Mouse (Mus musculus): ENCODE results near the gene Arxes1. TPM values are rescaled to one million over a fixed set of nuclear protein-coding genes. Genes with fewer than 3 reads are reported as not detected.
A peak's percentile ranks its signal among the peaks of the same experiment; 100 is the strongest.
"Not testable (repeated sequence)": the region's sequence is repeated elsewhere in the genome, so short reads cannot be mapped to it uniquely, and the experiment has no call there.

Arxes1 gene
- polyA plus RNA-seq, 1 experiment from 2014 or later, result 105 TPM

GRCm38 (mm10) chrX:136043726-136044125, 10.6 kb downstream of the Arxes1 start:
- Histone ChIP-seq H3K27me3 (replicated peaks; ENCODE audit: control insufficient read depth, insufficient read depth, low read length) (no peaks in the 10 kb centered on the region), H3K9me3 (ENCODE audit: control insufficient read depth, low read length) (no peaks in the 10 kb centered on the region), H3K4me1 (replicated peaks; ENCODE audit: control insufficient read depth, insufficient read depth, low read length) (no peaks in the 10 kb centered on the region), H3K36me3 (ENCODE audit: control insufficient read depth, insufficient read depth) (no peaks in the 10 kb centered on the region), H3K4me3 (replicated peaks; ENCODE audit: low read length) (no peak overlapping the region), H3K4me2 (ENCODE audit: low read length) (no peak overlapping the region), H3K9ac (replicated peaks; ENCODE audit: low read depth, low read length) (no peak overlapping the region), H3K27ac (ENCODE audit: low read length) (no peak overlapping the region)
- ATAC-seq, result no peak
- 76% methylated on average over 1 of the region's 1 CpGs for WGBS

- no peaks in the 10 kb centered on the region for H3K36me3 ChIP-seq (ENCODE audit: control insufficient read depth, insufficient read depth)
- H3K9me3 ChIP-seq (ENCODE audit: control insufficient read depth, low read length), result no peaks in the 10 kb centered on the region
- H3K9ac ChIP-seq (replicated peaks; ENCODE audit: low read depth, low read length), result no peak overlapping the region
- no peak overlapping the region for H3K4me2 ChIP-seq (ENCODE audit: low read length)
- no peak overlapping the region for H3K27ac ChIP-seq (ENCODE audit: low read length)
- H3K4me3 ChIP-seq (replicated peaks; ENCODE audit: low read length), result no peak overlapping the region
- peak; percentile 88 for ATAC-seq
- H3K27me3 ChIP-seq (replicated peaks; ENCODE audit: control insufficient read depth, insufficient read depth, low read length), result no peaks in the 10 kb centered on the region
- no peaks in the 10 kb centered on the region for H3K4me1 ChIP-seq (replicated peaks; ENCODE audit: control insufficient read depth, insufficient read depth, low read length)
- 16% methylated on average over 5 of the region's 5 CpGs for WGBS
These were observed 14.4 kb downstream of the Arxes1 start for GRCm38 (mm10) chrX:136047528-136047927.

GRCm38 (mm10) chrX:136051219-136051618, 18.1 kb downstream of the Arxes1 start:
- Histone ChIP-seq H3K27ac (ENCODE audit: low read length) (no peak overlapping the region), H3K4me1 (replicated peaks; ENCODE audit: control insufficient read depth, insufficient read depth, low read length) (no peaks in the 10 kb centered on the region), H3K27me3 (replicated peaks; ENCODE audit: control insufficient read depth, insufficient read depth, low read length) (no peaks in the 10 kb centered on the region), H3K36me3 (ENCODE audit: control insufficient read depth, insufficient read depth) (no peaks in the 10 kb centered on the region), H3K4me3 (replicated peaks; ENCODE audit: low read length) (no peak overlapping the region), H3K9me3 (ENCODE audit: control insufficient read depth, low read length) (no peaks in the 10 kb centered on the region), H3K9ac (replicated peaks; ENCODE audit: low read depth, low read length) (no peak overlapping the region), H3K4me2 (ENCODE audit: low read length) (no peak overlapping the region)
- no peak for ATAC-seq
- 72% methylated on average over 2 of the region's 2 CpGs for WGBS

- 100% methylated on average over 1 of the region's 1 CpGs for WGBS
- no peak for ATAC-seq
These were observed 27.5 kb downstream of the Arxes1 start for GRCm38 (mm10) chrX:136060698-136061097.

GRCm38 (mm10) chrX:136067201-136067991, 34.2 kb downstream of the Arxes1 start:
- H3K36me3 ChIP-seq (ENCODE audit: control insufficient read depth, insufficient read depth); H3K27me3 ChIP-seq (replicated peaks; ENCODE audit: control insufficient read depth, insufficient read depth, low read length); H3K4me1 ChIP-seq (replicated peaks; ENCODE audit: control insufficient read depth, insufficient read depth, low read length); H3K9me3 ChIP-seq (ENCODE audit: control insufficient read depth, low read length): not testable (repeated sequence)
- H3K9ac ChIP-seq (replicated peaks; ENCODE audit: low read depth, low read length), result peak overlapping the region; percentile 60
- ATAC-seq, result peak; percentile 78
- 31% methylated on average over 12 of the region's 48 CpGs for WGBS
- peak overlapping the region; percentile 81 for H3K27ac ChIP-seq (ENCODE audit: low read length)
- peak overlapping the region; percentile 53 for H3K4me2 ChIP-seq (ENCODE audit: low read length)
- H3K4me3 ChIP-seq (replicated peaks; ENCODE audit: low read length), result peak overlapping the region; percentile 52

More at GRCm38 (mm10) chrX:136060698-136061097, 27.5 kb downstream of the Arxes1 start:
- Histone ChIP-seq H3K27me3 (replicated peaks; ENCODE audit: control insufficient read depth, insufficient read depth, low read length) (no peaks in the 10 kb centered on the region), H3K4me2 (ENCODE audit: low read length) (no peak overlapping the region), H3K9me3 (ENCODE audit: control insufficient read depth, low read length) (no peaks in the 10 kb centered on the region), H3K27ac (ENCODE audit: low read length) (no peak overlapping the region), H3K4me1 (replicated peaks; ENCODE audit: control insufficient read depth, insufficient read depth, low read length) (no peaks in the 10 kb centered on the region), H3K9ac (replicated peaks; ENCODE audit: low read depth, low read length) (no peak overlapping the region), H3K4me3 (replicated peaks; ENCODE audit: low read length) (no peak overlapping the region), H3K36me3 (ENCODE audit: control insufficient read depth, insufficient read depth) (no peaks in the 10 kb centered on the region)

GRCm38 (mm10) chrX:136068020-136068419, 34.9 kb downstream of the Arxes1 start, which contains the start of gene Bex2:
Gene Bex2 (minus strand): TSS chrX:136068236.
- peak; percentile 96 for ATAC-seq
- H3K9me3 ChIP-seq (ENCODE audit: control insufficient read depth, low read length); H3K36me3 ChIP-seq (ENCODE audit: control insufficient read depth, insufficient read depth); H3K27me3 ChIP-seq (replicated peaks; ENCODE audit: control insufficient read depth, insufficient read depth, low read length); H3K4me1 ChIP-seq (replicated peaks; ENCODE audit: control insufficient read depth, insufficient read depth, low read length): not testable (repeated sequence)
- peak within 1 kb of the TSS; percentile 81 for H3K27ac ChIP-seq (ENCODE audit: low read length)
- H3K4me3 ChIP-seq (replicated peaks; ENCODE audit: low read length), result peak within 1 kb of the TSS; percentile 52
- 0% methylated on average over 8 of the region's 32 CpGs for WGBS
- peak within 1 kb of the TSS; percentile 60 for H3K9ac ChIP-seq (replicated peaks; ENCODE audit: low read depth, low read length)
- peak within 1 kb of the TSS; percentile 53 for H3K4me2 ChIP-seq (ENCODE audit: low read length)

Other genes with a start within 250 kb of the Arxes1 start
- 106 and 110 TPM in 2 replicates for gene Bhlhb9, start 235.8 kb upstream of the Arxes1 start, polyA plus RNA-seq (2015; fragmentation: Nextera tagmentation; extraction: Ambion mirVana)
- 107 and 144 TPM in 2 replicates for gene Gprasp2, start 194.3 kb upstream of the Arxes1 start, polyA plus RNA-seq (2015; fragmentation: Nextera tagmentation; extraction: Ambion mirVana)
- gene Arxes2, start 39.5 kb upstream of the Arxes1 start, polyA plus RNA-seq (2015; fragmentation: Nextera tagmentation; extraction: Ambion mirVana), result 170 and 205 TPM in 2 replicates
- gene Bex2, start 34.9 kb downstream of the Arxes1 start, polyA plus RNA-seq (2015; fragmentation: Nextera tagmentation; extraction: Ambion mirVana), result 579 and 667 TPM in 2 replicates
- 0.09 TPM in 1 of 2 replicates, not detected in the other for gene Nxf3, start 51.9 kb downstream of the Arxes1 start, polyA plus RNA-seq (2015; fragmentation: Nextera tagmentation; extraction: Ambion mirVana)
- 135 and 137 TPM in 2 replicates for gene Bex4, start 105.6 kb downstream of the Arxes1 start, polyA plus RNA-seq (2015; fragmentation: Nextera tagmentation; extraction: Ambion mirVana)
- gene Tceal8, start 139.0 kb downstream of the Arxes1 start, polyA plus RNA-seq (2015; fragmentation: Nextera tagmentation; extraction: Ambion mirVana), result 109 and 120 TPM in 2 replicates
- gene Tceal5, start 170.5 kb downstream of the Arxes1 start, polyA plus RNA-seq (2015; fragmentation: Nextera tagmentation; extraction: Ambion mirVana), result 14.6 and 23.0 TPM in 2 replicates
- gene Tceal7, start 181.4 kb downstream of the Arxes1 start, polyA plus RNA-seq (2015; fragmentation: Nextera tagmentation; extraction: Ambion mirVana), result 2.1 and 2.3 TPM in 2 replicates
- 176 and 223 TPM in 2 replicates for gene Bex1, start 182.1 kb downstream of the Arxes1 start, polyA plus RNA-seq (2015; fragmentation: Nextera tagmentation; extraction: Ambion mirVana)
- 290 and 303 TPM in 2 replicates for gene Tceal9, start 211.7 kb downstream of the Arxes1 start, polyA plus RNA-seq (2015; fragmentation: Nextera tagmentation; extraction: Ambion mirVana)
- 522 and 568 TPM in 2 replicates for gene Bex3, start 236.9 kb downstream of the Arxes1 start, polyA plus RNA-seq (2015; fragmentation: Nextera tagmentation; extraction: Ambion mirVana)